Mouse (Mus musculus) heart, adult 2 months (tissue): ENCODE results near the gene Gm42715. TPM values are rescaled to one million over a fixed set of nuclear protein-coding genes. Genes with fewer than 3 reads are reported as not detected.
A peak's percentile ranks its signal among the peaks of the same experiment; 100 is the strongest.
"Not testable (repeated sequence)": the region's sequence is repeated elsewhere in the genome, so short reads cannot be mapped to it uniquely, and the experiment has no call there.

Experiments used
- DNase-seq, 2 experiments: peaks; one replicate each; pipeline ENCODE4 v3.0.0; 2021
- H3K27ac ChIP-seq: fragments of 200-600 bp; 2 replicates; pipeline ENCODE4 v1.8.1; 2022
- H3K27me3 ChIP-seq: fragments of 200-500 bp; 2 replicates; pipeline ENCODE4 v1.6.1; 2012; ENCODE audit warnings: mild to moderate bottlenecking, low read length, inconsistent platforms, mixed read lengths; ENCODE audit not compliant: control insufficient read depth, insufficient read depth
- H3K36me3 ChIP-seq: fragments of 200-500 bp; 2 replicates; pipeline ENCODE4 v1.6.1; 2012; ENCODE audit warnings: low read length, inconsistent platforms; ENCODE audit not compliant: control insufficient read depth, insufficient read depth
- H3K4me1 ChIP-seq: fragments of 200-500 bp; 2 replicates; pipeline ENCODE4 v1.6.1; 2011; ENCODE audit warnings: low read length; ENCODE audit not compliant: control insufficient read depth, insufficient read depth
- H3K4me3 ChIP-seq: fragments of 200-600 bp; 2 replicates; pipeline ENCODE4 v1.8.1; 2022
- H3K79me2 ChIP-seq: fragments of 200-500 bp; replicated peaks from 2 replicates; pipeline ENCODE4 v1.6.1; 2012; ENCODE audit warnings: mild to moderate bottlenecking, inconsistent platforms, low read length, moderate library complexity, mixed read lengths; ENCODE audit not compliant: control insufficient read depth, insufficient read depth
- H3K9ac ChIP-seq: fragments of 200-500 bp; 2 replicates; pipeline ENCODE4 v1.6.1; 2012; ENCODE audit warnings: low read depth, mild to moderate bottlenecking, control low read depth, inconsistent platforms, low read length, mixed read lengths
- CTCF ChIP-seq: fragments of 200-600 bp; IDR thresholded peaks from 2 replicates; pipeline ENCODE4 v1.8.1; 2022; ENCODE audit warnings: antibody characterized with exemption, mild to moderate bottlenecking, moderate library complexity
- EP300 ChIP-seq: fragments of 200-500 bp; IDR thresholded peaks from 2 replicates; pipeline ENCODE4 v1.6.1; 2011; ENCODE audit warnings: low read depth, low read length, control low read depth; ENCODE audit not compliant: insufficient read depth
- POLR2A ChIP-seq: fragments of 200-500 bp; IDR thresholded peaks from 2 replicates; pipeline ENCODE4 v1.6.1; 2011; ENCODE audit warnings: mild to moderate bottlenecking, low read depth, low read length, control low read depth; ENCODE audit not compliant: insufficient read depth
- WGBS: fragments of 180-500 bp; shearing (Covaris S2); methylation state at CpG from one replicate; pipeline ENCODE4 v1.1.7; 2018; 5-methylcytosine and 5-hydroxymethylcytosine counted together
- intact Hi-C: fragments of 180-260 bp; cut with DNase I; formaldehyde crosslinking; loops from one replicate; pipeline ENCODE4 v1.15.1; 2025
- polyA plus RNA-seq: library from polyadenylated mRNA; depleted of rRNA; stranded (reverse); fragments of >200 nt; gene quantifications from 2 replicates; pipeline ENCODE4 v1.2.3, GENCODE M21; 2012
- total RNA-seq, 2 experiments: library from RNA; stranded (reverse); gene quantifications; 2 replicates each; pipeline ENCODE4 v1.2.3; 2021

Gene Gm42715
- total and polyA plus RNA-seq, 3 experiments = 7.8 to 8.2 (median 7.9) TPM

- no peaks in the 10 kb centered on the region for H3K79me2 ChIP-seq
- no peaks in the 10 kb centered on the region for H3K27me3 ChIP-seq
- no peaks in the 10 kb centered on the region for H3K36me3 ChIP-seq
- intact Hi-C loops = no loop called here
- H3K4me3 ChIP-seq = no peak overlapping the region
- peaks cover 2% of the 10 kb centered on the region for H3K4me1 ChIP-seq
- H3K9ac ChIP-seq = no peak overlapping the region
- no peak overlapping the region for H3K27ac ChIP-seq
- DNase-seq = no peak
- TF ChIP-seq CTCF (no peak), EP300 (no peak), POLR2A (no peak)
- WGBS = 95% methylated on average over 3 of the region's 3 CpGs
Observed at GRCm38 (mm10) chr7:127508291-127508690, 11.1 kb upstream of the Gm42715 start.

GRCm38 (mm10) chr7:127509830-127510229 is 9.6 kb upstream of the Gm42715 start:
- intact Hi-C loops = loop anchor here (2.0 to 10.0 kb wide), 5 partner anchors 29 to 258 kb away; partner anchors contain the start of genes Ccdc189, Orai3 and Rnf40
- WGBS = 92% methylated on average over 4 of the region's 4 CpGs
- not testable (repeated sequence) for H3K36me3 ChIP-seq, H3K27ac ChIP-seq, DNase-seq, H3K9ac ChIP-seq, H3K4me1 ChIP-seq, H3K4me3 ChIP-seq, H3K27me3 ChIP-seq, H3K79me2 ChIP-seq

GRCm38 (mm10) chr7:127511241-127511640 is 8.1 kb upstream of the Gm42715 start:
- Histone ChIP-seq H3K9ac (no peak overlapping the region), H3K79me2 (0 out of 2 replicates have a peak, but pooled peaks cover 1% of the 10 kb centered on the region), H3K27me3 (no peaks in the 10 kb centered on the region), H3K27ac (peak overlapping the region; percentile 98), H3K4me1 (peaks cover 6% of the 10 kb centered on the region), H3K36me3 (peaks cover 17% of the 10 kb centered on the region), H3K4me3 (peak overlapping the region; percentile 93)
- TF ChIP-seq POLR2A (no peak), CTCF (peak; percentile 51), EP300 (no peak)
- DNase-seq = no peak
- intact Hi-C loops = loop anchor here (2.0 to 10.0 kb wide), 5 partner anchors 30 to 259 kb away; partner anchors contain the start of genes Ccdc189, Orai3 and Rnf40
- WGBS = 40% methylated on average over 8 of the region's 8 CpGs

- peak within 1 kb of the TSS; percentile 98 for H3K27ac ChIP-seq
- 0 out of 2 replicates have a peak, but pooled peaks cover 1% of the 10 kb centered on the region for H3K79me2 ChIP-seq
- H3K27me3 ChIP-seq = no peaks in the 10 kb centered on the region
- peak within 1 kb of the TSS; percentile 96 for H3K9ac ChIP-seq
- peaks cover 19% of the 10 kb centered on the region for H3K36me3 ChIP-seq
- TF ChIP-seq CTCF (no peak), POLR2A (peak; percentile 89), EP300 (peak; percentile 79; the same call in 1 of the 2 replicates)
- peak within 1 kb of the TSS; percentile 93 for H3K4me3 ChIP-seq
- DNase-seq = peak; percentile 93 to 97
- H3K4me1 ChIP-seq = peaks cover 6% of the 10 kb centered on the region
- intact Hi-C loops = loop anchor here (2.0 to 10.0 kb wide), 5 partner anchors 31 to 260 kb away; partner anchors contain the start of genes Ccdc189, Orai3 and Rnf40
- under 1% methylated on average over 37 of the region's 37 CpGs for WGBS
Observed at GRCm38 (mm10) chr7:127511808-127512230, 7.6 kb upstream of the Gm42715 start, which contains the start of gene Srcap. Gene Srcap, plus strand, starts transcription at chr7:127511983.

GRCm38 (mm10) chr7:127512231-127513015 is 7.0 kb upstream of the Gm42715 start:
- Histone ChIP-seq H3K79me2 (peaks cover 1% of the 10 kb centered on the region; the same call in 1 of the 2 replicates), H3K27me3 (no peaks in the 10 kb centered on the region), H3K9ac (peak overlapping the region; percentile 96), H3K4me1 (peaks cover 6% of the 10 kb centered on the region), H3K36me3 (peaks cover 22% of the 10 kb centered on the region), H3K4me3 (peak overlapping the region; percentile 93), H3K27ac (peak overlapping the region; percentile 98)
- TF ChIP-seq EP300 (no peak), POLR2A (peak; percentile 36; the same call in 1 of the 2 replicates)
- intact Hi-C loops = loop anchor here (5.0 to 10.0 kb wide), 4 partner anchors 75 to 260 kb away; partner anchors contain the start of genes Ccdc189, Orai3 and Rnf40
- peak; percentile 84 to 94 for DNase-seq
- under 1% methylated on average over 85 of the region's 93 CpGs for WGBS

- Histone ChIP-seq H3K79me2 (peaks cover 1% of the 10 kb centered on the region; the same call in 1 of the 2 replicates), H3K9ac (peak overlapping the region; percentile 96; the same call in 1 of the 2 replicates), H3K4me1 (peaks cover 6% of the 10 kb centered on the region), H3K4me3 (peak overlapping the region; percentile 93), H3K36me3 (peaks cover 25% of the 10 kb centered on the region), H3K27me3 (no peaks in the 10 kb centered on the region), H3K27ac (peak overlapping the region; percentile 98)
- 16% methylated on average over 8 of the region's 8 CpGs for WGBS
- intact Hi-C loops = loop anchor here (5.0 to 10.0 kb wide), 4 partner anchors 74 to 261 kb away; partner anchors contain the start of genes Ccdc189, Orai3 and Rnf40
- no peak for TF ChIP-seq EP300
- no peak for TF ChIP-seq POLR2A
- TF ChIP-seq CTCF = no peak
- DNase-seq = peak in 1 of 2 experiments; percentile 42
Observed at GRCm38 (mm10) chr7:127513016-127513390, 6.4 kb upstream of the Gm42715 start.
